Mouse (Mus musculus) ovary, adult 18-20 months (tissue): ENCODE data around the gene Ank2.
A peak's percentile ranks its signal among the peaks of the same experiment; 100 is the strongest.

Source experiments
- DNase-seq: peaks from one replicate; pipeline ENCODE4 v3.0.0; 2022; ENCODE audit warnings: low spot score, mixed read lengths

Ank2 gene

GRCm38 (mm10) chr3:127225799-127226730 is 273.1 kb downstream of the Ank2 start:
- peak; percentile 11 for DNase-seq

- DNase-seq: no peak
Measured at GRCm38 (mm10) chr3:127225167-127225798, 273.9 kb downstream of the Ank2 start.

GRCm38 (mm10) chr3:127224315-127225166 is 274.6 kb downstream of the Ank2 start:
- DNase-seq: no peak

GRCm38 (mm10) chr3:127222086-127222485 is 277.1 kb downstream of the Ank2 start:
- no peak for DNase-seq

GRCm38 (mm10) chr3:127220859-127221258 is 278.3 kb downstream of the Ank2 start:
- peak; percentile 59 for DNase-seq

- no peak for DNase-seq
Measured at GRCm38 (mm10) chr3:127213534-127213933, 285.6 kb downstream of the Ank2 start.

GRCm38 (mm10) chr3:127211119-127211518 is 288.0 kb downstream of the Ank2 start:
- no peak for DNase-seq

GRCm38 (mm10) chr3:127210552-127210951 is 288.6 kb downstream of the Ank2 start:
- DNase-seq: no peak

GRCm38 (mm10) chr3:127208871-127209270 is 290.3 kb downstream of the Ank2 start:
- DNase-seq: no peak

GRCm38 (mm10) chr3:127205883-127206434 is 293.2 kb downstream of the Ank2 start:
- DNase-seq: no peak

GRCm38 (mm10) chr3:127202484-127203115 is 296.6 kb downstream of the Ank2 start:
- DNase-seq: no peak

GRCm38 (mm10) chr3:127200789-127201188 is 298.4 kb downstream of the Ank2 start:
- DNase-seq: no peak

- DNase-seq: no peak
Measured at GRCm38 (mm10) chr3:127199112-127199665, 300.0 kb downstream of the Ank2 start.

- DNase-seq: no peak
Measured at GRCm38 (mm10) chr3:127198656-127199055, 300.5 kb downstream of the Ank2 start.

- DNase-seq: no peak
Measured at GRCm38 (mm10) chr3:127188789-127189128, 310.4 kb downstream of the Ank2 start.

- DNase-seq: no peak
Measured at GRCm38 (mm10) chr3:127188086-127188788, 310.9 kb downstream of the Ank2 start.

GRCm38 (mm10) chr3:127187081-127187480 is 312.1 kb downstream of the Ank2 start:
- DNase-seq: no peak

GRCm38 (mm10) chr3:127186239-127186638 is 312.9 kb downstream of the Ank2 start:
- DNase-seq: no peak

GRCm38 (mm10) chr3:127183998-127184753 is 315.0 kb downstream of the Ank2 start:
- no peak for DNase-seq

GRCm38 (mm10) chr3:127172697-127173096 is 326.5 kb downstream of the Ank2 start:
- no peak for DNase-seq
